Mouse (Mus musculus): ENCODE data around the gene Rasgrf1. TPM values are rescaled to one million over a fixed set of nuclear protein-coding genes. Genes with fewer than 3 reads are reported as not detected.

Gene Rasgrf1
- polyA plus RNA-seq, 1 experiment from 2014 or later = not detected

DNA sequence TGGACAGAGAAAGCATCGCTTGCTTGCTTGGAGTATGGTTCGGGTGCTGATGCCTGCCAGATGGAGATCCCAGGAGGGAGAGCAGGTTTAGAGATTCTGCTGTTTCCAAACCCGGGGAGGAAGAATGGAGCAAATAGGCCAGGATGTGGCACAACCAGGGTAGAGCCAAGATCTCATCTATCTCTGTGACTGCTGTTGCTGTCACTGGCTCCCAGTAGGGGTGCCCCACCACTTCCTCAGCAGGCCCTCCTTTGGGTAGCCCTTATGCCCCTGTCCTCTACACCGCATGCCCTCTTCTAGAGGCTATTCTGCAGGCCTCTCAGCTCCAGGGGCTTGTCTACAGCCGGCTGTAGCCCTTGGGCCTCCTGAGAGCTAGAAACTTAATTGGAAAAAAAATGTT, 166.4 kb downstream of the Rasgrf1 start:
- Histone ChIP-seq H3K4me1 (no peaks in the 10 kb centered on the region), H3K9ac (no peak overlapping the region), H3K4me3 (no peak overlapping the region), H3K4me2 (no peak overlapping the region), H3K36me3 (no peaks in the 10 kb centered on the region), H3K27ac (no peak overlapping the region), H3K9me3 (replicated peaks) (no peaks in the 10 kb centered on the region), H3K27me3 (replicated peaks) (no peaks in the 10 kb centered on the region)
- 73% methylated on average over 5 of the region's 5 CpGs for WGBS (ENCODE audit: insufficient replicate concordance)
- ATAC-seq = no peak

Other genes starting within 250 kb of the Rasgrf1 start
- gene Tmed3, start 204.8 kb upstream of the Rasgrf1 start, polyA plus RNA-seq (2016; fragmentation: Nextera tagmentation; extraction: Ambion mirVana) = 40.2 and 41.4 TPM in 2 replicates
- not detected in 2 replicates for gene Ankrd34c, start 171.4 kb upstream of the Rasgrf1 start, polyA plus RNA-seq (2016; fragmentation: Nextera tagmentation; extraction: Ambion mirVana)
- gene Ctsh, start 144.2 kb downstream of the Rasgrf1 start, polyA plus RNA-seq (2016; fragmentation: Nextera tagmentation; extraction: Ambion mirVana) = 23.3 and 28.1 TPM in 2 replicates
- 179 and 180 TPM in 2 replicates for gene Morf4l1, start 204.9 kb downstream of the Rasgrf1 start, polyA plus RNA-seq (2016; fragmentation: Nextera tagmentation; extraction: Ambion mirVana)